Mouse (Mus musculus): ENCODE measurements around the gene Dhx34.

Dhx34 gene

DNA sequence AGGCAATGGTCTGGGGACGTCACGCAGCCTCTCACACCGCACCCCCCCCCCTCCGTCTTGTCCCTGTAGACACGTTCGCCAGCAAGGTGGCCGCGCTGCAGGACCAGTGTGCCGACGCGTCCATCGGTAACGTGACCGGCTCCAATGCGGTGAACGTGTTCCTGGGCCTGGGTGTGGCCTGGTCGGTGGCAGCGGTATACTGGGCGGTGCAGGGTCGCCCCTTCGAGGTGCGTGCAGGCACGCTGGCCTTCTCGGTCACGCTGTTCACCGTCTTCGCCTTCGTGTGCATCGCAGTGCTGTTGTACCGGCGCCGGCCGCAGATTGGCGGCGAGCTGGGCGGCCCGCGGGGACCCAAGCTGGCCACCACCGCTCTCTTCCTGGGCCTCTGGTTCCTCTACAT, 63.1 kb downstream of the Dhx34 start:
- DNase-seq: peak; percentile 62 to 69

DNA sequence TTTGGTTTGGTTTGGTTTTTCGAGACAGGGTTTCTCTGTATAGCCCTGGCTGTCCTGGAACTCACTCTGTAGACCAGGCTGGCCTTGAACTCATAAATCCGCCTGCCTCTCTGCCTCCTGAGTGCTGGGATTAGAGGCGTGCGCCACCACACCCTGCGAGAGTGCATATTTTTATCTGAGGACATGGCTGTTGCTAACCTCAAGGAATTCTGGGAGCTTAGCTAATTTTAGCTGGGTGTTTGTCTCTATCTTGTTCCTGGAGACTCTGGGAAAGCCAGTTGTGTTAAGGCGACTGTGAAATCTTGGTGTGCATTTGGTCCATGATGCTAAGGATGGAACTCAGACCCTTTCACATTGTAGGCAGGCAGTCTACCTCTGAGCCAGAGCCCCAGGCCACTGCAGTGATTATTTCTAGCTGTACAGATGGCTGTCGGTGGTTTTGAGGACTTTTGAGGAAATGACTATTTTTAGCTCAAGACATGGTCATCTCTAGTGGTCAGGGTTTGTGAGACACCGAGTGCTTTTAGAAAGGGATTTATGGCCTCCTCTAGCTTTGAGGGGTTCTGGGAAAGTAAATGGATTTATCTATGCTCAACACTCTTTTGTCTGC, 65.6 kb downstream of the Dhx34 start:
- DNase-seq: peak; percentile 32 to 39

- peak; percentile 70 to 80 for DNase-seq
Measured at GRCm38 (mm10) chr7:16155132-16155872, 66.5 kb downstream of the Dhx34 start.

DNA sequence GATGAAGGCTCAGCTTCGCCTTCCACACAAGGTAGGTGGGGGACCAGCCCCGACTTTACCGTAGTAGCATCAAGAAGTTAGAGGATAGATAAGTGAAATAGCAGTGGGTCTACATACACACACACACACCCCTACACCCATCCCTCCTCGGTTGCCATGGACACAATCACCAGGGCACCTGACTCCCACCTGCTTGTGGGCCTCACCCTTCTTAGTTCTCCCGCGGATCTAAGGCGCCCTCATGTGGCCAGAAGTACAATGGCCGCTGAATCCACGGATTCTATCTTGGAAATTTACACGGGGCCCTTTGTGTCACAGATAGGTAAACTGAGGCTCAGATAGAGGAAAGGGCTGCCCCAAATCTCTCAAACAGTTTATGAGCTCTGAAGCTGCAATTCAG, 68.3 kb downstream of the Dhx34 start:
- DNase-seq: peak; percentile 76 to 83

GRCm38 (mm10) chr7:16150191-16151145, 71.4 kb downstream of the Dhx34 start:
- DNase-seq: peak in 1 of 2 experiments; percentile 35

DNA sequence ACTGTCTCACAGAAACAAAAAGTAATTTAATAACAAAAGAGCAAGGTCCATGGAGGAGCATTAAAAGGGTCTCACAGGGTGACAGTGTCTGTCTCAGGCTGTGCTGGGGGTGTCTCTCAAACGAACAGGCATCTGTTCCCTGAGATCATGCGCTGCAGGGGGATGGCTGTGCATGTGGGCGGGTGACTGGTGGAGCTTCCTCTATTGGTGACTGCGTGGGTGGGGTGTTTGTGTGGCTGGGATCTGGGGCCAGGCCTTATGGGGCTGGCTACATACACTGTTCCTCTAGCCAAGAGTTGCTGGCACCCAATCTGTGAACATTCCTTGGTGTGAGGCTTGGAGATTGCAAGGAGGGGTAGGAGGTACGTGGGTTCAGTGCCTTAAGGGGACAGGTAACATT, 72.6 kb downstream of the Dhx34 start:
- peak; percentile 92 to 94 for DNase-seq

- peak in 1 of 2 experiments; percentile 58 for DNase-seq
Measured at GRCm38 (mm10) chr7:16147643-16148042, 74.2 kb downstream of the Dhx34 start.
